Mouse (Mus musculus) fat pad, adult 2 months (tissue): ENCODE results near the gene Mcm7.

ENCODE experiments used
- DNase-seq: peaks from one replicate; pipeline ENCODE4 v3.0.0-alpha.2; 2011; ENCODE audit warnings: low read depth, low spot score; ENCODE audit errors: extremely low read depth

Mcm7 gene

GRCm38 (mm10) chr5:138160224-138160762 is 11.9 kb downstream of the Mcm7 start:
- DNase-seq, result no peak

- peak; percentile 76 for DNase-seq
Observed at GRCm38 (mm10) chr5:138155443-138155976, 16.7 kb downstream of the Mcm7 start, which contains the start of gene Zfp113. TSS of gene Zfp113 (minus strand) at chr5:138155744.

- DNase-seq, result no peak
Observed at GRCm38 (mm10) chr5:138154390-138154789, 17.8 kb downstream of the Mcm7 start.

- DNase-seq, result no peak
Observed at GRCm38 (mm10) chr5:138138585-138138984, 33.6 kb downstream of the Mcm7 start.

- DNase-seq, result no peak
Observed at GRCm38 (mm10) chr5:138137935-138138549, 34.2 kb downstream of the Mcm7 start.

GRCm38 (mm10) chr5:138137257-138137656 is 35.0 kb downstream of the Mcm7 start:
- no peak for DNase-seq

GRCm38 (mm10) chr5:138132425-138133064 is 39.7 kb downstream of the Mcm7 start:
- DNase-seq, result peak; percentile 26

GRCm38 (mm10) chr5:138118041-138118440 is 54.2 kb downstream of the Mcm7 start:
- no peak for DNase-seq

- DNase-seq, result no peak
Observed at GRCm38 (mm10) chr5:138117199-138118015, 54.8 kb downstream of the Mcm7 start.

GRCm38 (mm10) chr5:138116255-138117198 is 55.7 kb downstream of the Mcm7 start, which contains the start of gene Zscan21:
TSS of gene Zscan21 (plus strand) at chr5:138116903.
- DNase-seq, result peak; percentile 21
